Mouse (Mus musculus) bone marrow, adult 2 months (tissue): Measurements from ENCODE around the gene Wasf1. TPM values are rescaled to one million over a fixed set of nuclear protein-coding genes. Genes with fewer than 3 reads are reported as not detected.

Experiments used
- H3K27ac ChIP-seq: fragments of 200-500 bp; 2 replicates; pipeline ENCODE4 v1.5.1; 2012; ENCODE audit warnings: low read depth, mild to moderate bottlenecking, control low read depth, inconsistent platforms, low read length; ENCODE audit not compliant: control insufficient read depth, poor library complexity, insufficient read depth
- H3K4me1 ChIP-seq: fragments of 200-500 bp; 2 replicates; pipeline ENCODE4 v1.6.1; 2011; ENCODE audit warnings: low read length; ENCODE audit not compliant: control insufficient read depth, insufficient read depth
- H3K4me3 ChIP-seq: fragments of 200-500 bp; replicated peaks from 2 replicates; pipeline ENCODE3; 2011; ENCODE audit warnings: mild to moderate bottlenecking, low read depth, low read length, control low read depth; ENCODE audit not compliant: control insufficient read depth
- CTCF ChIP-seq: fragments of 200-500 bp; IDR thresholded peaks from 2 replicates; pipeline ENCODE4 v1.5.1; 2011; ENCODE audit warnings: low read length, control low read depth; ENCODE audit not compliant: control insufficient read depth, insufficient read depth
- POLR2A ChIP-seq: fragments of 200-500 bp; IDR thresholded peaks from 2 replicates; pipeline ENCODE4 v1.6.1; 2011; ENCODE audit warnings: low read depth, mild to moderate bottlenecking, control low read depth, low read length, borderline replicate concordance; ENCODE audit not compliant: control insufficient read depth
- WGBS: fragments of 180-500 bp; shearing (Covaris S2); methylation state at CpG from one replicate; pipeline ENCODE4 v1.1.7; 2018; 5-methylcytosine and 5-hydroxymethylcytosine counted together
- polyA plus RNA-seq: library from polyadenylated mRNA; stranded (reverse); fragments of >200 nt; gene quantifications from 2 replicates; pipeline ENCODE4 v1.2.4, GENCODE M21; 2011; ENCODE audit warnings: low replicate concordance; ENCODE audit not compliant: missing spikeins, insufficient read depth, insufficient read length

The Wasf1 gene
- polyA plus RNA-seq, 1 experiment, result 1.7 TPM

DNA sequence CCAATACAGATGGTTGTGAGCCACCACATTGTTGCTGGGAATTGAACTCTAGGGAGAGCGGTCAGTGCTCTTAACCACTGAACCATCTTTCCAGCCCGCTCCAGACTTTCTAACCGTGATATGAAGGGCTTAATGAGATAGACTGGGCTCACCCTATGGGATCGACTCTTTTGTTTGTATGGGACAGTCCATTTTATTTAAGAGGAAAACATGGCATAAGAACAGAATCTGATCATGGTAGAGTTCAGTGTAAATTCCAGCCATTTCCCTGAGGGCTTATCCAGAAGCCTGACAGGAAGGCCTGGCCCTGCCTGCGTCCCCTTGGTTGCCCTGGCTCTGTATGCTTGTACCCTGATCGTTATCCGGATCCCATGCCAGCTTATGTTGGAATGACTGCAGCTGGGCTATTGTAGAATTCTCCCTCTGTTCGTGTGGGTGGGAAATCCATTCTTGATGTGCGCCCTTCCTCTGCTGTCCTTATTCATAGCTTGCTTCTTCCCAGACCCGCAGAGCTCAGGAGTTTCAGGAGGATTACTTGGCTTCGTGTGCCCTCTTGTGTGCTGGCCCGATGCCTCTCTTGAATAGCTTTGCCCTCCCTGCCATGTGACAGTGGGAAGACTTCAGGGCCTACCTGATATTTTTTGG lies 87.4 kb downstream of the Wasf1 start:
- WGBS, result 83% methylated on average over 12 of the region's 12 CpGs
- Histone ChIP-seq H3K4me1 (no peaks in the 10 kb centered on the region), H3K4me3 (no peak overlapping the region), H3K27ac (no peak overlapping the region)
- TF ChIP-seq POLR2A, result no peak
- TF ChIP-seq CTCF, result no peak

DNA sequence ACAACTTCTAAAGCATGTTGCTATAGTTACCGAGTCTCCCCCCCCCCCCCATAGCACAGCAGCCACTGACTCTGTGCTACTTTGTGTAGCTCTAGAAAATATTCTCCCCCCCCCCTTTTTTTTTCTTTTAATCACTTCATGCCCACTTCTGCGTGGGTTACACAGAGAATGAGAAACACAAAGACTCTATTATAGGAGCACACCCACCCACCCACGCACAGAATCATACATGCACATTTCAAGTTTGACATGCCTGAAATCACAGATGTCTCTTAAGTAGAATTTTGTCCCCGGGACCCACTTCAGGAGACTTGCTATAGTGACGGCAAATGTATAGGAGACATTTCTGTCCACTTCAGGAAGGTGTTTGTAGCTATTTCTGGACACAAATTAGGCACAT lies 88.0 kb downstream of the Wasf1 start:
- WGBS, result 80% methylated on average over 5 of the region's 5 CpGs
- no peak overlapping the region for H3K4me3 ChIP-seq
- TF ChIP-seq CTCF, result no peak
- no peak for TF ChIP-seq POLR2A
- H3K27ac ChIP-seq, result no peak overlapping the region
- no peaks in the 10 kb centered on the region for H3K4me1 ChIP-seq

DNA sequence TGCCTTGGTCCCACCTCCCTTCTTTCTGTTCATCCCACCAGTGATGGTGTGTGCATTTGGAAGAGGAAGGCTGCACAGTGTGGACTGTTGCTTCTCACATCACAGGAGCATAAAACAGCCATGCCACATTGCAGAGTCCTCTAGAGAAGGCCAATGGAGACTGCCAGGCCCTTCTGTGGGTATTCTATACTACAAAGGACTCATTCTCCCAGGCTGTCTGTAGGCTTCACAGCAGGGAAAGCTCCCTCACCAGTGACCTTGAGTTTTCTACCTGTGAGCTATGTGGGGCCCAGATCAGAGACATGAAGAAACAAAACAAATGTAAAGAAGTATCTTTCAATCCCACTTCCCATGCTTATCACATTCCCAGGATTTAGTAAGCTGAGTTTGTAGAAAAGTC lies 100.5 kb downstream of the Wasf1 start:
- Histone ChIP-seq H3K27ac (no peak overlapping the region), H3K4me3 (no peak overlapping the region), H3K4me1 (no peaks in the 10 kb centered on the region)
- TF ChIP-seq CTCF (no peak), POLR2A (no peak)

DNA sequence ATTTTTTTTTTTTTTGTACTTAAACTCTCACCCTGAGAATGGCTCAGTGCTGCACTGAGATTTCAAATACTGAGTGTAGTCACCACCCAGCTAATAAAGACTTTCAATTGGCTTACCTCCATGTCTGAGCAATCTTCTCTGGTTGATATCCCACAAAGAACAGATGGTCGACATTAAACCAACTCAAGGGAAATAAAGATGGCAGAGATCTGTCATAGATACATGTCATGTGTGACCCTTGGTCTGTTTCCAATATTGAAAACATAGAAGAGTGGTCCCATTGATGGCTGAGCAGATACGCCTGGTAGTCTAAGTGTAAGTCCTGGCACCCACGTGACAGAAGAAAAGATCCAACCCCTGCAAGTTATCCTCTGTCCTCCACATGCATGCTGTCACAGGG lies 101.3 kb downstream of the Wasf1 start:
- no peak overlapping the region for H3K4me3 ChIP-seq
- no peak overlapping the region for H3K27ac ChIP-seq
- H3K4me1 ChIP-seq, result no peaks in the 10 kb centered on the region
- TF ChIP-seq CTCF, result no peak
- 81% methylated on average over 3 of the region's 3 CpGs for WGBS

DNA sequence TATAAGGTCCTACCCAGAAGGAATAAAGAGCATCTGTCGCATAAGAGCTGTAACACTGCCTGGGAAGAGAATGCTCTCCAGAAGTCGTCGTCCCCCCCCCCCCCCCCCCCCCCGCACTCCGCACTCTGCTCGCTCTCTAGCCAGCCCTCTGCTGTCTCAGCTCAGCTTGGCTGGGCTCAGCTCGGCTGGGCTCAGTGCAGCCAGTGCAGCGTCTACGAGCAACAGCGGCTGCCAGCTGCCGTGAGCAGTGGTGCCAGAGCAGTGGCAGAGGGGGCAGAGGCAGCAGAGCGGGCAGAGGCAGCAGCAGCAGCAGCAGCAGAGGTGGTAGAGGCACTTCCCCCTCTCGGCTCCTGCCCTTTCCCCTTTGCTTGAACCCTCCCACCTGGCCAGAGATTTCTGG lies 102.1 kb downstream of the Wasf1 start:
- no peak overlapping the region for H3K4me3 ChIP-seq
- H3K4me1 ChIP-seq, result no peaks in the 10 kb centered on the region
- H3K27ac ChIP-seq, result no peak overlapping the region
- TF ChIP-seq POLR2A (no peak), CTCF (no peak)
- WGBS, result 42% methylated on average over 9 of the region's 13 CpGs

Other genes with a start within 250 kb of the Wasf1 start
- gene Mettl24, start 200.2 kb upstream of the Wasf1 start, polyA plus RNA-seq, result not detected in 2 replicates
- 10.1 and 20.6 TPM in 2 replicates for gene Cdc40, start 164 bp upstream of the Wasf1 start, polyA plus RNA-seq
- not detected in 2 replicates for gene Gpr6, start 188.8 kb downstream of the Wasf1 start, polyA plus RNA-seq